ENCODE assay signal across 10 mouse cellular contexts in the genomic region with DNA sequence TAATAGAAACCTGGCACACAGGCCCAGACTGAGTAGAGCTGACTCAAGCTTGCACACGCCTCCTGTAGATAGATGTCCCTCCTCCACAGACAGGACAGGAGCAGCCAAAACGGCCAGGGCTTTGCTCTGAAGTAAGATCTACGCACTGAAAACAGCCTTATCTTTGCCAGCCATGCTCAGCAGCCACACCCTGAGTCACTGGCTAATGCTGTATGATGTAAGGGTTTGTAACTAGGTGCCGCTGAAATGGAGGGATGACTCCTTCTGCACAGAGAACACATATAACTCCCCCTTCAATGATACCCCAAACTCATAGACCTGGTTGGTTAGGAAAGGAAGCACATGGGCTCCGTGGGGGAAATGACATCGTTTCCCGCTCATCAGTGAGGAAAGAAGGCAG. TPM values are rescaled to one million over a fixed set of nuclear protein-coding genes. Genes with fewer than 3 reads are reported as not detected.
A peak's percentile ranks its signal among the peaks of the same experiment; 100 is the strongest.
DNase-seq lines count a peak whose midpoint lies in the region; ATAC-seq lines count a peak whose summit lies in the region.
"Had no signal": no experiment of that assay in that cellular context is flagged by ENCODE, and none has a peak within 500 bp of the region (broad histone marks: within the 10 kb centered on the region; RNA-seq: fewer than 3 reads in every experiment).

No protein-coding gene starts in this region.

- H3K9me3 ChIP-seq in forebrain, embryonic 11.5 days (ENCODE audit: control insufficient read depth, low read length): no peaks in the 10 kb centered on the region
- no peaks in the 10 kb centered on the region for H3K9me3 ChIP-seq in forebrain, embryonic 10.5 days
- H3K9me3 ChIP-seq in midbrain, embryonic 10.5 days (replicated peaks): no peaks in the 10 kb centered on the region
- H3K9me3 ChIP-seq in midbrain, embryonic 16.5 days (replicated peaks; ENCODE audit: control insufficient read depth, low read length, poor library complexity, severe bottlenecking): no peaks in the 10 kb centered on the region
- no peaks in the 10 kb centered on the region for H3K9me3 ChIP-seq in liver, embryonic 12.5 days (replicated peaks)

- no peak overlapping the region for H3K4me2 ChIP-seq in forebrain, embryonic 11.5 days (ENCODE audit: low read depth, low read length, severe bottlenecking)
- no peak overlapping the region for H3K4me2 ChIP-seq in midbrain, embryonic 16.5 days (ENCODE audit: low read length)
- peak overlapping the region; percentile 66 for H3K4me2 ChIP-seq in liver, embryonic 12.5 days

- H3K4me3 ChIP-seq in forebrain, embryonic 11.5 days (ENCODE audit: low read depth, low read length): no peak overlapping the region
- H3K4me3 ChIP-seq in forebrain, embryonic 10.5 days: no peak overlapping the region
- no peak overlapping the region for H3K4me3 ChIP-seq in midbrain, embryonic 10.5 days
- H3K4me3 ChIP-seq in midbrain, embryonic 16.5 days (ENCODE audit: low read depth, low read length): no peak overlapping the region
- peak overlapping the region; percentile 35 for H3K4me3 ChIP-seq in liver, embryonic 12.5 days

- H3K36me3 ChIP-seq in forebrain, embryonic 11.5 days (ENCODE audit: control insufficient read depth, insufficient read depth, low read length): no peaks in the 10 kb centered on the region
- H3K36me3 ChIP-seq in forebrain, embryonic 10.5 days (replicated peaks): no peaks in the 10 kb centered on the region
- no peaks in the 10 kb centered on the region for H3K36me3 ChIP-seq in midbrain, embryonic 10.5 days
- no peaks in the 10 kb centered on the region for H3K36me3 ChIP-seq in midbrain, embryonic 16.5 days (ENCODE audit: control insufficient read depth, insufficient read depth, low read length)
- no peaks in the 10 kb centered on the region for H3K36me3 ChIP-seq in liver, embryonic 12.5 days

- no peak overlapping the region for H3K27ac ChIP-seq in forebrain, embryonic 11.5 days (ENCODE audit: low read depth, low read length)
- no peak overlapping the region for H3K27ac ChIP-seq in forebrain, embryonic 10.5 days
- 0 out of 2 replicates have a peak overlapping the region, but pooled peaks have one; percentile 30 for H3K27ac ChIP-seq in midbrain, embryonic 10.5 days (replicated peaks)
- H3K27ac ChIP-seq in midbrain, embryonic 16.5 days (ENCODE audit: low read length): no peak overlapping the region
- peak overlapping the region; percentile 95 for H3K27ac ChIP-seq in liver, embryonic 12.5 days

- DNase-seq in forebrain, embryonic 11.5 days (ENCODE audit: low spot score): no peak
- no peak for DNase-seq in forebrain, embryonic 10.5 days (ENCODE audit: extremely low spot score, low spot score)
- DNase-seq in midbrain, embryonic 10.5 days (ENCODE audit: low spot score): no peak
- DNase-seq in yolk sac, embryonic 10.5 days (ENCODE audit: low spot score): peak; percentile 23
- no peak for DNase-seq in natural killer cell, adult 2 months (ENCODE audit: low spot score in 2 of 2)
- DNase-seq in thymus, postnatal 14 days: no peak

- peak; percentile 44; the same call in 1 of the 2 replicates for ATAC-seq in forebrain, embryonic 11.5 days (replicated peaks; ENCODE audit: low FRiP score)
- no peak for ATAC-seq in midbrain, embryonic 16.5 days
- ATAC-seq in liver, embryonic 12.5 days: peak; percentile 97

- no peak overlapping the region for H3K9ac ChIP-seq in forebrain, embryonic 11.5 days (ENCODE audit: low read length)
- no peak overlapping the region for H3K9ac ChIP-seq in midbrain, embryonic 16.5 days (ENCODE audit: low read depth, low read length)
- peak overlapping the region; percentile 68 for H3K9ac ChIP-seq in liver, embryonic 12.5 days

- H3K27me3 ChIP-seq in forebrain, embryonic 11.5 days (ENCODE audit: control insufficient read depth, insufficient read depth, low read length): peaks cover 9% of the 10 kb centered on the region; the same call in 1 of the 2 replicates
- peaks cover 78% of the 10 kb centered on the region for H3K27me3 ChIP-seq in forebrain, embryonic 10.5 days (ENCODE audit: poor library complexity, severe bottlenecking)
- H3K27me3 ChIP-seq in midbrain, embryonic 10.5 days (ENCODE audit: low read depth, poor library complexity, severe bottlenecking): peaks cover 63% of the 10 kb centered on the region
- peaks cover 23% of the 10 kb centered on the region for H3K27me3 ChIP-seq in midbrain, embryonic 16.5 days (ENCODE audit: control insufficient read depth, insufficient read depth, low read depth, low read length)
- H3K27me3 ChIP-seq in liver, embryonic 12.5 days (replicated peaks): peaks cover 7% of the 10 kb centered on the region; the same call in 1 of the 2 replicates

- H3K4me1 ChIP-seq in forebrain, embryonic 11.5 days (replicated peaks; ENCODE audit: control insufficient read depth, insufficient read depth, low read length): peaks cover 8% of the 10 kb centered on the region
- H3K4me1 ChIP-seq in forebrain, embryonic 10.5 days: peaks cover 29% of the 10 kb centered on the region
- H3K4me1 ChIP-seq in midbrain, embryonic 10.5 days: peaks cover 18% of the 10 kb centered on the region
- H3K4me1 ChIP-seq in midbrain, embryonic 16.5 days (ENCODE audit: control insufficient read depth, insufficient read depth, low read length): peaks cover 4% of the 10 kb centered on the region; the same call in 1 of the 2 replicates
- peaks cover 42% of the 10 kb centered on the region for H3K4me1 ChIP-seq in liver, embryonic 12.5 days

- WGBS in forebrain, embryonic 11.5 days: 78% methylated on average over 7 of the region's 7 CpGs
- 76% methylated on average over 7 of the region's 7 CpGs for WGBS in forebrain, embryonic 10.5 days
- 74% methylated on average over 7 of the region's 7 CpGs for WGBS in midbrain, embryonic 10.5 days
- 76% methylated on average over 7 of the region's 7 CpGs for WGBS in midbrain, embryonic 16.5 days
- WGBS in liver, embryonic 12.5 days (ENCODE audit: insufficient replicate concordance): 17% methylated on average over 7 of the region's 7 CpGs

RNA-seq across cellular contexts. Expression of a gene that starts 19.8 kb away (rescaled TPM):
- polyA plus RNA-seq in forebrain, embryonic 11.5 days (2014; fragmentation: Nextera tagmentation; extraction: Ambion mirVana): 29.6 and 32.3 TPM in 2 replicates
- 28.6 and 29.0 TPM in 2 replicates for polyA plus RNA-seq in forebrain, embryonic 10.5 days (2016; fragmentation: Nextera tagmentation; extraction: Ambion mirVana)
- polyA plus RNA-seq in midbrain, embryonic 10.5 days (2016; fragmentation: Nextera tagmentation; extraction: Ambion mirVana): 26.0 and 27.9 TPM in 2 replicates
- polyA plus RNA-seq in midbrain, embryonic 16.5 days (2015; fragmentation: Nextera tagmentation; extraction: Ambion mirVana): 35.4 and 38.7 TPM in 2 replicates
- polyA plus RNA-seq in liver, embryonic 12.5 days (2016; fragmentation: Nextera tagmentation; extraction: Ambion mirVana): 63.5 and 65.7 TPM in 2 replicates

RNA-seq across cellular contexts. Expression of a gene that starts 38.8 kb away (rescaled TPM):
- polyA plus RNA-seq in forebrain, embryonic 11.5 days (2014; fragmentation: Nextera tagmentation; extraction: Ambion mirVana): 1.0 TPM in 1 of 2 replicates, not detected in the other
- not detected in 2 replicates for polyA plus RNA-seq in forebrain, embryonic 10.5 days (2016; fragmentation: Nextera tagmentation; extraction: Ambion mirVana)
- polyA plus RNA-seq in midbrain, embryonic 10.5 days (2016; fragmentation: Nextera tagmentation; extraction: Ambion mirVana): not detected in 2 replicates
- not detected in 2 replicates for polyA plus RNA-seq in midbrain, embryonic 16.5 days (2015; fragmentation: Nextera tagmentation; extraction: Ambion mirVana)
- polyA plus RNA-seq in liver, embryonic 12.5 days (2016; fragmentation: Nextera tagmentation; extraction: Ambion mirVana): not detected in 2 replicates
- polyA plus RNA-seq: limb, embryonic 11.5 days; neural tube, embryonic 14.5 days had no signal

RNA-seq across cellular contexts. Expression of a gene that starts 53.2 kb away (rescaled TPM):
- polyA plus RNA-seq in forebrain, embryonic 11.5 days (2014; fragmentation: Nextera tagmentation; extraction: Ambion mirVana): 6.6 and 7.6 TPM in 2 replicates
- polyA plus RNA-seq in forebrain, embryonic 10.5 days (2016; fragmentation: Nextera tagmentation; extraction: Ambion mirVana): 4.7 and 5.8 TPM in 2 replicates
- polyA plus RNA-seq in midbrain, embryonic 10.5 days (2016; fragmentation: Nextera tagmentation; extraction: Ambion mirVana): 6.9 and 8.9 TPM in 2 replicates
- polyA plus RNA-seq in midbrain, embryonic 16.5 days (2015; fragmentation: Nextera tagmentation; extraction: Ambion mirVana): 10.4 and 11.1 TPM in 2 replicates
- polyA plus RNA-seq in liver, embryonic 12.5 days (2016; fragmentation: Nextera tagmentation; extraction: Ambion mirVana): 26.0 and 27.0 TPM in 2 replicates

Comparison
In these comparisons a context has a peak if more than half of its experiments do, and no peak if none do; other contexts are left out.
1. H3K27ac ChIP-seq: peak in midbrain, embryonic 10.5 days (single experiment) and liver, embryonic 12.5 days (single experiment); none in forebrain, embryonic 11.5 days (single experiment), forebrain, embryonic 10.5 days (single experiment) and midbrain, embryonic 16.5 days (single experiment).